ENCODE assay signal across 8 mouse cellular contexts in genomic region chr3:102803937-102804336, GRCm38 (mm10). TPM values are rescaled to one million over a fixed set of nuclear protein-coding genes. Genes with fewer than 3 reads are reported as not detected.
DNase-seq lines count a peak whose midpoint lies in the region; ATAC-seq and TF ChIP-seq lines count a peak whose summit lies in the region.

No protein-coding gene starts in this region.

- H3K9ac ChIP-seq in intestine, postnatal 0 days (ENCODE audit: low read depth, low read length), result no peak overlapping the region
- H3K9ac ChIP-seq in intestine, embryonic 16.5 days (ENCODE audit: low read depth, low read length), result no peak overlapping the region

- no peaks in the 10 kb centered on the region for H3K4me1 ChIP-seq in intestine, postnatal 0 days (replicated peaks; ENCODE audit: control insufficient read depth, insufficient read depth, low read length)
- H3K4me1 ChIP-seq in intestine, embryonic 16.5 days (ENCODE audit: control insufficient read depth, insufficient read depth, low read length), result no peaks in the 10 kb centered on the region

- H3K36me3 ChIP-seq in intestine, postnatal 0 days (ENCODE audit: control insufficient read depth, insufficient read depth), result no peaks in the 10 kb centered on the region
- H3K36me3 ChIP-seq in intestine, embryonic 16.5 days (ENCODE audit: control insufficient read depth, insufficient read depth, low read length), result no peaks in the 10 kb centered on the region

- peak; percentile 58 to 89 for DNase-seq in adrenal gland, adult (ENCODE audit: inconsistent age in 2 of 2, low spot score in 1 of 2)
- DNase-seq in embryo, embryonic 10 days (ENCODE audit: low spot score), result peak; percentile 86
- peak; percentile 16 for DNase-seq in heart, postnatal 25 days (ENCODE audit: low spot score)
- peak; percentile 11 to 36 for DNase-seq in left cerebral cortex, adult 8-10 months (ENCODE audit: low spot score in 2 of 2)
- peak; percentile 73 to 82 for DNase-seq in natural killer cell, adult 2 months (ENCODE audit: low spot score in 2 of 2)
- DNase-seq in thymus, adult 18-20 months, result peak; percentile 40 to 61

- no peak overlapping the region for H3K4me3 ChIP-seq in intestine, postnatal 0 days (ENCODE audit: low read depth, low read length)
- no peak overlapping the region for H3K4me3 ChIP-seq in intestine, embryonic 16.5 days (ENCODE audit: low read length)

- ATAC-seq in intestine, postnatal 0 days, result no peak
- no peak for ATAC-seq in intestine, embryonic 16.5 days

- no peaks in the 10 kb centered on the region for H3K27me3 ChIP-seq in intestine, postnatal 0 days (replicated peaks; ENCODE audit: control insufficient read depth, insufficient read depth, low read length)
- H3K27me3 ChIP-seq in intestine, embryonic 16.5 days (replicated peaks; ENCODE audit: control insufficient read depth, insufficient read depth, low read length), result no peaks in the 10 kb centered on the region

- peak; percentile 87 for TF ChIP-seq CTCF in intestine, postnatal 0 days (IDR thresholded peaks at IDR 0.05; ENCODE audit: low read depth)

- WGBS in intestine, postnatal 0 days, result 5% methylated on average over 3 of the region's 3 CpGs
- 4% methylated on average over 3 of the region's 3 CpGs for WGBS in intestine, embryonic 16.5 days

- no peak overlapping the region for H3K27ac ChIP-seq in intestine, postnatal 0 days (ENCODE audit: low read depth, low read length)
- no peak overlapping the region for H3K27ac ChIP-seq in intestine, embryonic 16.5 days (ENCODE audit: low read length)

- no peaks in the 10 kb centered on the region for H3K9me3 ChIP-seq in intestine, postnatal 0 days (ENCODE audit: control insufficient read depth)
- no peaks in the 10 kb centered on the region for H3K9me3 ChIP-seq in intestine, embryonic 16.5 days (ENCODE audit: control insufficient read depth, low read length)

- intact Hi-C loops in heart, postnatal 25 days (cut with DNase I), result loop anchor here (1.0 to 5.0 kb wide), 3 partner anchors 89 to 555 kb away; no protein-coding TSS in a partner anchor

- H3K4me2 ChIP-seq in intestine, postnatal 0 days (replicated peaks; ENCODE audit: low read depth), result no peak overlapping the region
- no peak overlapping the region for H3K4me2 ChIP-seq in intestine, embryonic 16.5 days (ENCODE audit: low read depth, low read length)

RNA-seq across cellular contexts. Expression of gene Tshb, which starts 21.4 kb away (rescaled TPM):
- 0.08 and 0.16 TPM in 2 replicates for polyA plus RNA-seq in intestine, postnatal 0 days (2015; fragmentation: Nextera tagmentation; extraction: Ambion mirVana)
- polyA plus RNA-seq in intestine, embryonic 16.5 days (2015; fragmentation: Nextera tagmentation; extraction: Ambion mirVana), result 0.10 TPM in 1 of 2 replicates, not detected in the other
- total RNA-seq in heart, postnatal 25 days (2021), result not detected
- not detected for total RNA-seq in left cerebral cortex, adult 8-10 months (2022)

Comparison
In these comparisons a context has a peak if more than half of its experiments do, and no peak if none do; other contexts are left out.
1. DNase-seq: peak in every context shown above with its lines; median percentile 86 in embryo, embryonic 10 days; 78 in natural killer cell, adult 2 months; 74 in adrenal gland, adult; 50 in thymus, adult 18-20 months; 24 in left cerebral cortex, adult 8-10 months; 16 in heart, postnatal 25 days.